Mouse (Mus musculus): ENCODE results near the gene Clec4a4.

Clec4a4 gene

GRCm38 (mm10) chr6:122989876-122990437 is at the start of gene Clec4a4:
TSS of gene Clec4a4 (plus strand) at chr6:122990367.
- in situ Hi-C loops (cut with MboI; ENCODE audit: low sequenced_read_pairs) = no loop called here

- in situ Hi-C loops (cut with MboI; ENCODE audit: low sequenced_read_pairs) = no loop called here
Measured at GRCm38 (mm10) chr6:122946760-122947159, 43.4 kb upstream of the Clec4a4 start.

- in situ Hi-C loops (cut with MboI; ENCODE audit: low sequenced_read_pairs) = no loop called here
Measured at GRCm38 (mm10) chr6:122952401-122952800, 37.8 kb upstream of the Clec4a4 start, which contains the start of gene Clec4a3. TSS of gene Clec4a3 (plus strand) at chr6:122952515.

GRCm38 (mm10) chr6:122964562-122964961 is 25.6 kb upstream of the Clec4a4 start:
- in situ Hi-C loops (cut with MboI; ENCODE audit: low sequenced_read_pairs) = no loop called here

- in situ Hi-C loops (cut with MboI; ENCODE audit: low sequenced_read_pairs) = no loop called here
Measured at GRCm38 (mm10) chr6:122969048-122969447, 21.1 kb upstream of the Clec4a4 start.

GRCm38 (mm10) chr6:123004696-123005095 is 14.5 kb downstream of the Clec4a4 start:
- in situ Hi-C loops (cut with MboI; ENCODE audit: low sequenced_read_pairs) = loop anchor here (10.0 kb wide), 1 partner anchor 110 kb away; no protein-coding TSS in a partner anchor

- in situ Hi-C loops (cut with MboI; ENCODE audit: low sequenced_read_pairs) = loop anchor here (10.0 kb wide), 1 partner anchor 111 kb away; no protein-coding TSS in a partner anchor
Measured at GRCm38 (mm10) chr6:123005591-123005990, 15.4 kb downstream of the Clec4a4 start.

GRCm38 (mm10) chr6:123049742-123050372 is 59.7 kb downstream of the Clec4a4 start, which contains the start of gene Clec4b1:
TSS of gene Clec4b1 (plus strand) at chr6:123049962.
- in situ Hi-C loops (cut with MboI; ENCODE audit: low sequenced_read_pairs) = no loop called here
